Mouse (Mus musculus) cerebellum, postnatal 4 days (tissue): Measurements from ENCODE around the gene Adprh.
"Not testable (repeated sequence)": the region's sequence is repeated elsewhere in the genome, so short reads cannot be mapped to it uniquely, and the experiment has no call there.

ENCODE experiments used
- DNase-seq, 2 experiments: peaks; one replicate each; pipeline ENCODE4 v3.0.0; 2022; ENCODE audit warnings: low spot score in 2 of 2, mixed read lengths in 1 of 2

Adprh gene

DNA sequence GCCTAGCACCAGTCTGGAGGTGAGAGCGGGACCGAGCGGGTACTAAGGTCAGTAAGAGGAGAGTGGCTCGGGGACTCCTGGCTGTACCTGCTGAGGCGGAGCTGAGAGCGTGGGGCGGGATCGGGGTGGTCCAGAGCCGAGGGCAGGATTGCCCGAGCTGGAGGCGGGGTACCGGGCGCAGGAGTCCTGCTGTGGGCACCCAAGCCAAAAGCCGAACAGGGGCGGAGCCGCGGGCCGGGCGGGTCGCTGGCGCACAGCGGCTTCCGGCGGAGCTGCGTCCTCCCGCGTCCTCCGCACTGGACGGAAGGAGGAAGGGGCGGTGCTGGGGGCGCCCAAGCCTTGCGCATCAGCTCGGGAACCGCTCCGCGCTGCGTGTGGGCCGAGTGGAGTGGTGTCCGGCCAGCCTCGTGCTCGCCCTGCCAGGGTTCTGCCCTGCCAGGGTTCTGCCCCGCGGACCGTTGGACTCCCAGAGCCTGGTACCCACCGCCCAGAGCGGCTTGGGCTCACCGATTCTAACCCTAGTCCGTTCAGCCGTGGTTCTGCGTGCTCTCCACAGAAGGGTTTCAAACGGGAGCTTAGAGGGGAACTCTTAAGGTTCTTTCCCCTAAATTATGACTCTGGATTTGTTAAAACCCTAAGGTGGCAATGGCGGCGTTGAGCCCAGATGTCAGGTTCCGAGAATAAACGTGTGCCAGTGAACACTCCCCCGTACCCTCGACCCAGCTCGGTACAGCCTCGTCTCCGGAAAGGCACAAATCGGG is at the start of gene Adprh:
Gene Adprh (minus strand): TSS at position 262 of the 761 bp plus-strand sequence.
- peak; percentile 72 to 87 for DNase-seq

DNA sequence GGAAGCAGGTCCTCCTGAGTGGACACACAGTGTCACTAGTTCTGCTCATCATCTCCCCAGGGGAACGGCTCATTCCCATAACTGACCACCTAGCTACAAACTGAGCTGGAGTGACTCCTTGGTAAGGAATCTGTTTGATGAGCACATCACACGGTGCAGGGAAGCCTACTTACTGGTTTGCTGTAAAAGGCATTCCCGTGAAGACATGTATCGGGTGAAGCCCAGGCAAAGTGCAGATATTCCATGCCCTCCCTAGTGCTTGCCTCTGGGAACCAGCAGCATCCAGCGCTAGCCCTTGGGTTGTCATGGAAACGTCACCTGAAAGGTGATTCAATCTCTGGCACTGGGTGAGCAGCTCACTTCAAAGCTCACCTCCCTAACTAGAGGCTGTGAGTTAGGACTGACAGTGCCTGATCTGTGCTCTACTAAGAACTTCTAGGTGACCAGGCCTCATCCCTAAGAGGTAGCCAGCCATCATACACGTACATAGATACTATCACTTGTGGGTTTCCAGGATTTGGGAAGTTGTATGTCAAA is 44.2 kb upstream of the Adprh start:
- no peak for DNase-seq

DNA sequence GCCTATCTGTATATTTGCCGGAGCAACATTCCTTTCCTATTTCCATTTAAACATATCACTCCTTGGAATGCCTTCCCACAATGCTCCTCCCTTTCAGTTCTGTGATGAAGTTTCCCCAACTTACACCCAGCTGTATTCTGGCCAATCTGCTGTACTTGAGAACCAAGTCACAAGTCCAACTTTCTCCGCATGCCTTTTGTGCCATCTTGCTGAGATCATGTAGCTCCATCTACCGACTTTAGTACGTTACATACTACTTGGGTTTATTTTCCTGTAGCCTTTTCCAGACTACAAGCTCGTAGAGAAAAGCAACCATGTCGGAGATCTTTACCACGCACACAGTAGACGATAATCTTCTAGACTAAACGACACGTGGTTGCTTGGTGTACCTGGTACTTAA is 41.4 kb upstream of the Adprh start:
- no peak for DNase-seq

DNA sequence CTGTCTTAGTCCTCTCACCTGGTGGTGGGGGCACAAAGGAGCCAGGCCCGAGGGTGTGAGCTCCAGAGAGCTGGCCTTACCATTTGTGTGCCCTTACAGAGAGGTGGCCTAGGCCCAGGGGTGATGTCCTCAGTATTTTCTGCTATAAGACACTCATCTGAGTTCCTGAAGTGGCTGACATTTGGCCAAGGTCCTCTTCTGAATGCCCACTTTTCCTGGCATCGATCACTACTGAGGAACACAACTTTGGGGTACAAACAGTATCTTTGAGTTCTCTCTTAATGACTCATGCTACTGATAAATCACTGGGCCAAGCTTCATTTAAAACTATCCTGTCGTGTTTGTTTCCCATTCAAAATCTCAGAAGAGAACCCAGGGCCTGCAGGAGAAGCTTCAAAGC is 40.0 kb upstream of the Adprh start:
- no peak for DNase-seq

DNA sequence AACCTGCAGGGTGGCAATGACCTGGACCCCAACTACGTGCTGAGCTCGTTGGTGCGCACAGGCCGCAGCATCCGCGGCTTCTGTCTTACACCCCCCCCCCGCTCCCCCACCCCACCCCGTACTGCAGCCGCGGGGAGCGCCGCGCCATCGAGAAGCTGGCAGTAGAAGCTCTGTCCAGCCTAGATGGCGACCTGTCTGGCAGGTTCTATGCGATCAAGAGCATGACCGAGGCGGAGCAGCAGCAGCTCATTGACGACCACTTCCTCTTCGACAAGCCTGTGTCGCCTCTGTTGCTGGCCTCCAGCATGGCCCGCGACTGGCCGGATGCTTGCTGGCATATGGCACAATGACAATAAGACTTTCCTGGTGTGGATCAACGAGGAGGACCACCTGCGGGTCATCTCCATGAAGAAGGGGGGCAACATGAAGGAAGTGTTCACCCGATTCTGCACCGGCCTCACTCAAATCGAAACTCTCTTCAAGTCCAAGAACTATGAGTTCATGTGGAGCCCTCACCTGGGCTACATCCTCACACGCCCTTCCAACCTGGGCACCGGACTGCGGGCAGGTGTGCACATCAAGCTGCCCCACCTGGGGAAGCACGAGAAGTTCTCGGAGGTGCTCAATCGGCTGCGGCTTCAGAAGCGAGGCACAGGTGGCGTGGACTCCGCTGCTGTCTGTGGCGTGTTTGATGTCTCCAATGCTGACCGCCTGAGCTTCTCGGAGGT is 31.2 kb upstream of the Adprh start:
- no peak for DNase-seq

DNA sequence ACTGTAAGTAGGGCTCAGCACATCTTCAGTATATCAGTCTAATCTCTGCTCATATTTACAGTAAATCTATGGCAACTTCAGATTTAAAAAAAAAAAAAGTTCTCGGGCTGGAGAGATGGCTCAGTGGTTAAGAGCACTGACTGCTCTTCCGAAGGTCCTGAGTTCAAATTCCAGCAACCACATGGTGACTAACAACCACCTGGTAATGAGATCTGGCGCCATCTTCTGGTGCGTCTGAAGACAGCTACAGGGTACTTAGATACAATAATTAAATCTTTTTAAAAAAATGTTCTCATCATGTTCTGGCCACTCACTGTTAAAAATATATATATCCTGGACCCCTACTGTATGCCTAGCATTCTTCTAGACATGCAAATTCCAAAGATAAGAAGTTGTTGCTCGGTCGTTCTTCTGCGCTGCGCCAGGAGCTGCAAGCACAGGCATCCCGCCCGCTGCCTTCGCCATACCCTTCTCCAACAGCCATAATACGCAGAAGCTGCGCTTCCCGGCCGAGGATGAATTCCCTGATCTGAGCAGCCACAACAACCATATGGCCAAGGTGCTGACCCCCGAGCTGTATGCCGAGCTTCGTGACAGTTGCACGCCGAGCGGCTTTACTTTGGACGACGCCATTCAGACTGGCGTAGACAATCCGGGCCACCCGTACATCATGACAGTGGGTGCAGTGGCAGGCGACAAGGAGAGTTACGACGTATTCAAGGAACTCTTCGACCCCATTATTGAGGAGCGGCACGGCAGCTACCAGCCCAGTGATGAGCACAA is 30.5 kb upstream of the Adprh start:
- DNase-seq = peak in 1 of 2 experiments; percentile 27

DNA sequence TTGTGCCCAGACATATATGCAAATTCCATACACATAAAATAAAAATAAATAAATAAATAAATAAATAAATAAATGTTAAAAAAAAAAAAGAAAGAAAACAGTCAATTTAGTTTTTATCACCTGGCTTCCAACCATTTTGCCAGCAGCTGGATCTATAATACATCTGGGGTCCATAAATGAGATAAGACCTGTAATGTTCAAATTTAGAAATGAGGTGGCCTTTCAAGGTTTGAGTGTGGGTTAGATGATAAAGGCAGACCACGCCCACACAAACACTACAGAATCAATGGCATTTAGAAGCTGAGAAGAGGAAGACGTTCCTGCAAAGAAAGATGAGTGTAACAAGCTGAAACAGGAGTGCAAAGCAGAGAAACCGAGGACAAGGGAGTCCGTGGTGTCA is 28.8 kb upstream of the Adprh start:
- no peak for DNase-seq

DNA sequence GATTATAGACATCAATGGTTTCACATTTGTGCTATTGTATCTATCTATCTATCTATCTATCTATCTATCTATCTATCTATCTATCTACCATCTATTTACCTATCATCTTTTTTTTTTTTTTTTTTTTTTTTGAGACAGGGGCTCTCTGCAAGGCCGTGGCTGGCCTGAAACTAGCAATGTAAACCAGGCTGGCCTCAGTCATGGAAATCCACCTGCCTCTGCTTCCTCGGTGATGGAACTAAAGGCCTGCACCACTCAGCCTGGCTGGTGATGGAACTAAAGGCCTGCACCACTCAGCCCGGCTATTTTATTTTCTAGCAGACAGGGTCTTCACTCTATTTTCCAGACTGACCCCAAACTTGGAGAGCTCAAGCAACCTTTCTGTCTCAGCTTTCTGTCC is 25.8 kb upstream of the Adprh start:
- DNase-seq = no peak

DNA sequence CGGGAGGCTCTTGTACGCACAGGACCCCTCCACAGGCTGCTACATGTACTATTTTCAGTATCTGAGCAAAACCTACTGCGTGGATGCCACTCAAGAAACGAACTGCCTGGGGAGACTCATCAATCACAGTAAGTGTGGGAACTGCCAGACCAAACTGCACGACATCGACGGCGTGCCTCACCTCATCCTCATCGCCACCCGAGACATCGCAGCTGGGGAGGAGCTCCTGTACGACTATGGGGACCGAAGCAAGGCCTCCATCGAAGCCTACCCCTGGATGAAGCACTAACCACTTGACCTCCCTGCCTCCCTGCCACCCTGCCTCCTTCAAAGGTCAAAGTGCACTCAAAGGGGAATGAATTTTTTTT is 24.7 kb upstream of the Adprh start:
- DNase-seq = not testable (repeated sequence)

DNA sequence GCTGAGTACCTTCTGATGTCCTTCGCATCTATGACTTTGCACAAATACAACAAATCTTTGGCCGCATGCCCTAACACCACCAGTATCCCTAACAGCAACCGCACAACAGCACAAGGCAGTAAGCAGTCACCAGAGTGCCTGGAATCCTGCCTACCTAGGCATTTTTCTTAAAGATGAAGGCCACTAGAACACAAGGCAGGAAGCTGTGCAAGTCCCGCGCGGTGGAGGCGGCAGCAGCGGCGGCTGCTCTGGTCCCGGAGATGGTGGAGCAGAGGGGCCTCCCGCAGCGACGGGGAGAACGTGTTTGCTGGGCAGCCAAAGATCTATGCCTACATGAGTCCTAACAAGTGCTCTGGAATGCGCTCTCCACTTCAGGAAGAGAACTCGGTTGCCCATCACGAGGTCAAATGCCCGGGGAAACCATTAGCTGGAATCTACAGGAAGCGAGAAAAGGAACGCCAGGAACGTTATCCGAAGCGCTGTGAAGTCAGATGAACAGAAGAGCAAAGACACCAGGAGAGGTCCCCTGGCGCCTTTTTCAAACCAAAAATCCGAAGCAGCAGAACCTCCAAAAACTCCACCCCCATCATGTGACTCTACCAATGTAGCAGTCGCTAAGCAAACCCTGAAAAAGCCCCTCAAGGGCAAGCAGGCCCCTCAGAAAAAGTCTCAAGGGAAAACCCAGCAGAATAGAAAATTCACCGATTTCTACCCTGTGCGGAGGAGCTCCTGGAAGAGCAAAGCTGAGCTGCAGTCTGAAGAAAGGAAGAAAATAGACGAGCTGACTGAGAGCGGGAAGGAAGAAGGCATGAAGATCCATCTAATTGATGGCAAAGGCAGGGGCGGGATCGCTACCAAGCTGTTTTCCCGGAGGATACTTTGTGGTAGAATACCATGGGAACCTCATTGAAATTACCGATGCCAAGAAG is 24.1 kb upstream of the Adprh start:
- peak in 1 of 2 experiments; percentile 15 for DNase-seq

DNA sequence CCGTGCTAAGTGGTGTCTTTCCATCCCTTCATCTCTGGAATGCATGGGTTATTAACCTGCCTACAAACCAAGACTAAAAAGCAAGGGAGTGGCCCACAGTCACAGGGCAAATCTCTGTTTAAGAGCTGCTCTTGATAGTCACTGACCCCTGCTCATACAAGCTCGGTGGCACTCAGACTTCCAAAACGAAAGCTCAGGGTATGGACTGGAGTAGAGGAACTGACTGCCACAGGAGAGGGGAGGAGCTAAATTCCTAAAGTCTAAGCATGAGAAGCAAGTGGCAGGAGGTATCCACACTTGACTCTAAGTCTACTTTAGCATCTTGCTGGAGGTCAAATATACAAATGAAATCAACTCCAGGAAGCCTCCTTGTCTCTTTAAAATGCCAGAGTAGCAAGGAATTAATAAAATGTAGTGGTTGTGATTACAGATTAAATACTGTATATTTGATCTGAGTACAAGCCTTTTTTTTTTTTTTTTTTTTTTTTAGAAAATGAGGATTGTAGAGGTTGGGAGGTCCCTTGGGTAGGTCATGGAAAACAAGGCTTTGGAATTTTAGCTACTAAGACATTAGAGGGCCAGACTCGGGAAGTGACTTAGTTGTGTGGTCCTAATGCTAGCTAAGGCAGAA is 23.3 kb upstream of the Adprh start:
- no peak for DNase-seq

DNA sequence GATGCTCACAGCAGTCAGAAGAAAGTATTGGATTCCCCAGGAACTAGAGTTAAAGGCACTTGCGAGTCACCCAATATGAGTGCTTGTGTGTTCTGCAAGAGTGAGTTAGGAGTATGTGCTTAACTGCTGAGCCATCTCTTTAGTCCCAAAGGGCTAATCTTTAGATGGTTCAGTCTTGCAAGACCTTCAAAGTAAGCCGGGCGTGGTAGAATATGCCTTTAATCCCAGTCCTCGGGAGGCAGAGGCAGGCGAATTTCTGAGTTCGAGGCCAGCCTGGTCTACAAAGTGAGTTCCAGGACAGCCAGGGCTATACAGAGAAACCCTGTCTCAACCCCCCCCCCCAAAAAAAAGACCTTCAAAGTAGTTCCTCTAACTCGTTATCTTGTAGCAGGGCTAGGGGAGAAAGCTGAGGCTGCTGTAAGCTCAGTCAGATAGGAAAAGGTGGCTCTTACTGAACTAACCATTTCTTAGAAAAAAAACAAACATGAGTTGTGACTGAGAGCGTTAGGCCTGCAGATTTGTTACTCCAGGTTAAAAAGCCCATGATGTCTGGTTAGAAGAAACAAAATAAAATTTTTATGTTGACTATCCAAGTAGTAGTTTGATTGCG is 22.3 kb upstream of the Adprh start:
- DNase-seq = no peak

DNA sequence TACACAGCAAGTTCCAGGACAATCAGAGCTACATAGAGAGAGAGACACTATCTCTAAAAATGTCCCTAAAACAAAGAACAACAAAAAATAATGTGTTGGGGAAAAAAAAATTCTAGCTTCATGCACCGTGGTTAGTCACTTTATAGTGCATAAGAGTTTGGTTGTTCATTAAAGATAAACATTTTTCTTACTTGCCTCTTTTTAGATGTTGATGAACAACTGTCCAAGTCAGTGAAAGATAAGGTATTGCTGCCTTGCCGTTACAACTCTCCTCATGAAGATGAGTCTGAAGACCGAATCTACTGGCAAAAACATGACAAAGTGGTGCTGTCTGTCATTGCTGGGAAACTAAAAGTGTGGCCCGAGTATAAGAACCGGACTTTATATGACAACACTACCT is 21.2 kb upstream of the Adprh start:
- DNase-seq = no peak

DNA sequence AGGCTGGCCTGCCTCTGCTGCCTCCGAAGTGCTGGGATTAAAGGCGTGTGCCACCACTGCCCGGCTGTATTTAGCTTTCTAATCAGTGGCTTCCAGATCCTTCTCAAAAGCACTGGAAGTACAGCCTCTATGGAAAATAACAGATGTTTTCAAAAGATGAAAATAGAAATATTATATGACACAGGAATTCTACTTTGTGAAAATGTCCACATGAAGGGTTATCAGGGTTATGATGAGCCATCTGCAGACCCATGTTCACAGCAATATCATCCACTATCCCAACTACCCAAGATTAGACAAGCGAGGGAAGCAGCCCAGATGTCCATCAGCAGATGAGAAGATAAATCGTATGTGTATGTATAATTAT is 20.0 kb upstream of the Adprh start:
- no peak for DNase-seq

DNA sequence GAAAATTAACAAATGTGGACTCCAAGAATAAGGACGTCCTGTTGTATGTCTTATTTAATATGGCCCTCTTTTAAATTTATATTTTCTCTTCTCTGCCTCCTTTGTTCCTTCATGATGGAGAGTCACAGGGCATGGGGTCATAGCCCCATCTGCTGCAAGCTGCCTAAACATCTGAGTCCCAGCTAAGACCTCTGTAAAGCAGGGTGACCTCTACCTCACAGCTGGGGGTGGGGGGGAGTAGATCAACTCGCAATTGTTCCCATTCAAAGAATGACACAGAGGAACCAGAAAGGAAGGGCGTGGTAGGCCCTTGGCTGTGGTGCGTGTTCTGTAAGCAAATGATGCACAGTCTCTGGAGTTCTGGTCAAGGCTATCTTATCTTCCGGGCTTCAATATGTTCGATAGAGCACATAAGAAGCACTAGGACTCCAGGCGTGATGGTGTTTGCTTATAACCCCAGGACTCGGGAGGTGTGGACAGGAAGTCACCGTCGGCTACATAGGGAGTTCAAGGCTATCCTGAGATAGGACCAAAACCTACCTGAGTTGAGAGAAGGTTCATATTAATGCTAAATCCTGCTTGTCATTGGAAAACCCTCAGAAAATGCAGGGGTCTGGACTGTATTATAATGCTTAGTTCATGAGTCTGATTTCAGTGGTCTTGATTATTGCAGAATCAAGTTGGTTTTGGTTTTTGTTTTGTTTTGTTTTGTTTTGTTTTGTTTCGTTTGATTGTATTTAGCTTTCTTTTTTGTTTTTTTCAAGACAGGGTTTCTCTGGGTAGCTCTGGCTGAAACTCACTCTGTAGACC is 19.4 kb upstream of the Adprh start:
- DNase-seq = no peak

DNA sequence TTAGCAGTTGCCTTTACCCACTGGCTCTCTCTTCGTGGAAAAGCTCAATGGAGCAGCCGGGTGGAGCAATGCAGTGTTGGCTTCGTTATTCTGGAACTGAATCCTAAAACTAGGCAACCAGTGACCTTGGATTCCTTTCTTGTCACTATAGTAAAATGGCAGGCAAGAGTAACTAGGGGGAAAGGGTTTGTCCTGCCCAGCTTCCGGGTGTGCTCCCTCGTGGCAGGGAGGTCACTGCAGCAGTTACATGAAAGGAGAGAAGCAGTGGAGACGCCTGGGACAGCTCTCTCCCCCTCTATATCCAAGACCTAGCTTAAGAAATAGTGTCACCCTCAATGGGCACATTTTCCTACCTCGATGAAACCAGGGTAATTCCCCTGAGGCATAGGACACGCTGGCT is 16.9 kb upstream of the Adprh start:
- DNase-seq = no peak

DNA sequence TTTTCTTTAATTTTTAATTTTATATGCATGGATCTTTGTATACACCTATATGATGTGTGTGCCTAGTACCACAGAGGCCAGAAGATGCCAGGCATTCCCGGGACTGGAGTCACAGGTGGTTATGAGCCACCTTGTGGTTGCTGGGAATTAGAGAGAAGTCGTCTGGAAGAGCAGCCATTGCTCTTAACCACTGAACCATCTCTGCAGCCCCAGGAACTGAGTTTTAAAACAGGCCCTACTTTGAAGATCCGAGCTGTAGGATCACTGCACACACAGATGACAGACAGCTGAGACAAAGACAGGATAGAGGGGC is 16.2 kb upstream of the Adprh start:
- no peak for DNase-seq

DNA sequence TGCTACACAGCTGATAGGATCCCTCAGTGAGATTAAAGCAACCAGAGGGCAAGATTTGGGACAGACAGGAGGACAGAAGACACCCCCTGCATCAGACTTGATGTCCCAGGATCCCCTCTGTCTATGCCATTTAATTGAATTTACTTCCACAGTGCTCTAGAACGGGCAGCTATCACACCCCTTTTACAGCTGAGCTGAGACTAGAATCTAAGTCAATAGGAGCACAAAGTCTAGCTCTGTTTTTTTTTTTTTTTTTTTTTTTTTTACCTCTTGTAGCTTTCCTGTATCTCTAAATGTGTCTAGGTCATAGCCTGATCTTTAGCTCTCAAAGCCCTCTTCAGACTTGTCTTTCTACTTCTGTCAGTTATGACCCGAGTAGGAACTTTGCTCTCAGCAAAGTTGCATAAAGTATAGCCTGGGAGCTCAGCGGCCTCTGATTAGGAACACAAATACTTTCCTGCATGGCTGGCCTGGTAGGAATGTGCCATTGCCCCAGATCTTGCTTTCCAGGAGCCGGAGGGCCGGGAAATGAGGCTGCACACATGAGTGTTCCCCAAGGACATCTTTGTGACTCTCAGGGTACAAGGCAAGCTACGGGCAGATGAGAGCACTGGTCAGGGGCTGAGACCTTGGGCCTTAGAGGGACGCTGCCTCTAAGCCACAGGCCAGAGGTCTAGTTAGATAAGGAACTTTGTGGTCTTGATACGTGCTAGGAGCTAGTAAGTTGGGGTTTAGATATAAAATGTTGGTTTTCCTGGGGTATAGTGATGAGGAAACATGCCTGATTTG is 15.6 kb upstream of the Adprh start:
- no peak for DNase-seq
